Mouse (Mus musculus) WW6 (cell line): ENCODE results near the gene Apc2.
"Not testable (repeated sequence)": the region's sequence is repeated elsewhere in the genome, so short reads cannot be mapped to it uniquely, and the experiment has no call there.

Experiments used
- DNase-seq: peaks from one replicate; pipeline ENCODE4 v3.0.0-alpha.2; 2013; ENCODE audit warnings: low read depth, low spot score

Apc2 gene

DNA sequence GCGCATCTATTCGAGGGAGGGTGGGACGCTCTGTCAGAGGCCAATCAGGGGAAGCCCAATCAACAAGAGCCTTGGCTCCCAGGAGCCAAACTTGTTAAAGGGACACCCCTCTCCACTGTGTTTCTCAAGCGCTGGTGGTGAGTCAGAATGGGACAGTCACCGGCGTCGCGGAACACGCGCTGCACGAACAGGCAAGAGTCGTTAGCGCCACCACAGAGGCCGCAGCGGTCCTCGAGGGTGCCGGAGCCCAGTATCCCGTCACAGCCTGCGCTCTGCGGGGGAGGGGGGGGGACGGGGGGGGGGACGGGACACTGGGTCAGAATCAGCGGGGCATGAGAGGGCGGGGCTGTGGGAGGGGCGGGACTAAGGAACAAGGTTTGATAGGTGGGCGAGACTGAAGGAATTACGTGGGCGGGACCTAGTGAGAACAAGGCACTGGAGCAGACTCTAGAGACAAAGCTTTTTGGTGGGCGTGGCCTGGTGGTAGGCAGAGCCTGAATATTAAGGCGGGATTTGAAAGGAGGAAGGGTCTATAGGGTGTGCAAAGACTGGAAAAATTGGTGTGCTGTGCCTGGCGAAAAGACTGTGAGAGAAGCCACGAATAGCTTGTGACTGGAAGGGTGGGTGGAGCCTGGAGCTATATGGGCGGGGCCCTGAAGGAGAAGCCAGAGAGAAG lies 47.1 kb downstream of the Apc2 start:
- DNase-seq, result peak; percentile 67

DNA sequence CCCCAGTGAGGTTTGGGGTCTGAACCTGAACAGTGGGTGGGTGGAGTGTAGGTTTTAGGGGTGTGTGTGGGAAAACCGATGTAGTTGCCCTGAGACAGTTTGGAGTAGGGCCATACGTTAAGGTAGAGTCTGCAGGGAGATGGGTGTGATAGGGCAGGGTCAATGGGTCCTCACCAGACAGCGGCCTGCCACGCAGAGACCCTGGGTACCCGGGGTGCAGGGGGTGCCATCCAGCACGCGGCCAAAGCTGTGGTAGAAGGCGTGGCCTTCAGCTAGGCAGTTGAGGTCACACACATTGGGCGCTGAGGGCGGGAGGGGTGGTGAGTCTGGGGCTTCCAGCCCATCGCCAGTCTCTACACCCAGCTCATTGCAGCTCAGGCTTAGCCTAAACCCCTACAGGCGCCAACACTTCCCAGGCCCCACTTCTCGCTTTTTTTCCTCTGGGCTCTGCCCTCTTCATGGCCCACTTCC lies 47.7 kb downstream of the Apc2 start:
- DNase-seq, result no peak

DNA sequence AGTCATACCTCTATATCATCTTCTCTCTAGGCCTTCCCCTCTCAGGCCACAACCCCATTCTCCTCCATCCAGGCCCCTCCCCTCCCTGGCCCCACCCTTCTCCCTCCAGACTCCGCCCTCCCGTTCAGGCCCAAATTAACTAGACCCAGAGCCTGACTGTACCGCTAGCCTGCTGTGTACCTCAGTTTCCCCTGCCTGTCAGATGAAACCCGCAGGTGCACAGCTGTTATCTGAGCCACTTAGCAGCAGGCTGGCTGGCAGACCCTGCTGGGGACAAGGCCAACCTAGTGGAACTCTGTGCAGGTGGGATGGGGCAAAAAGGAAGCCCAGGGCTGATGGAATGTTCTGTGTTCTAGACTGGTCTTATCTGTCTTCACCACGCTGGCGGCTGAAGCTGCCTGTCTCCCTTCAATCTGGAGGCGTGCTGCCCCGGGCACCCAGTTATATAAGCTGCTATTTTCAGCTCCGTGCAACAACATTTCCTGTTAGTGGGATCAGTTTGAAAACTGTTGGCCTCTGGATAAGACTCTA lies 48.4 kb downstream of the Apc2 start:
- no peak for DNase-seq

DNA sequence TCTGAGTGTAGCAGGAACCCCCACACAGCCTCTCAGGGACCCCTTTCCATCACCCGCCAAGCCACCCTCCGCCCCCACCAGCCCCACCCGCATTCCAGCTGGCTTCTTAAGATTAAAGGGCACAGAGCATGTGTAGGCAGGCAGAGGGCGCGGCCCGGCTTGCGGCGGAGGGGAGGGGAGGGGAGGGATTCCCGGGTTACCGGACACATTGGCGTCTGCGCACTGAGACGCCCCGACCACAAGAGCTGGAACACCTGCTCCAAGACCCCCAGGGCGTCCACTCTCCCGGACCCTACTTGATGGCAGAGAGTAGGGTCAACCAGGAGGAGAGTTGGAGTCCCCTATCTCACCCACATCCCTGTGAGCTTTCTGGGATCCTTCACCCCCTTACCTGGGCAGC lies 49.3 kb downstream of the Apc2 start:
- DNase-seq, result no peak

- DNase-seq, result not testable (repeated sequence)
Observed at GRCm38 (mm10) chr10:80345929-80346328, 50.2 kb downstream of the Apc2 start.

DNA sequence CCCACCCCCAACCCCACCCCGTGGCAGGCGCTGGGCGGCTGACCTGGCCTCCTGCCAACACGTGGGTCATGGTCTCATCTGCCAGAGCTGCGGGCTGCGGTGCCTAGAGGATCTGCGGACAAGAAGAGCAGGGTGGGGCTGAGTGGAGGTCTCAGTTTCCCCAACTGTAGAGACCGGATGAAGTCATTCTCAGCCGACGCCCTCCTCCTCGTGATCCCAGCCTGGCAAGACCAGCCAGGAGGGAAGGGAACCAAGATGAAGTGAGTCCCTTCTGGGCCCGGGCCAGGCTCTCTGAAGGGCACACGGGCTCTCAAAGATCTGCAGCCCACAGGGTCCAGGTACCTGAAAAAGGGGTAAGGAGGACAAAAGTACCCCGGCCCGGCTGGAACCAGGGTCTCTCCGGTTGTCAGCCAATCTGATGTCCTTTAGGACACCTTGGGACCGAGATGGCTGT lies 51.8 kb downstream of the Apc2 start:
- DNase-seq, result no peak

DNA sequence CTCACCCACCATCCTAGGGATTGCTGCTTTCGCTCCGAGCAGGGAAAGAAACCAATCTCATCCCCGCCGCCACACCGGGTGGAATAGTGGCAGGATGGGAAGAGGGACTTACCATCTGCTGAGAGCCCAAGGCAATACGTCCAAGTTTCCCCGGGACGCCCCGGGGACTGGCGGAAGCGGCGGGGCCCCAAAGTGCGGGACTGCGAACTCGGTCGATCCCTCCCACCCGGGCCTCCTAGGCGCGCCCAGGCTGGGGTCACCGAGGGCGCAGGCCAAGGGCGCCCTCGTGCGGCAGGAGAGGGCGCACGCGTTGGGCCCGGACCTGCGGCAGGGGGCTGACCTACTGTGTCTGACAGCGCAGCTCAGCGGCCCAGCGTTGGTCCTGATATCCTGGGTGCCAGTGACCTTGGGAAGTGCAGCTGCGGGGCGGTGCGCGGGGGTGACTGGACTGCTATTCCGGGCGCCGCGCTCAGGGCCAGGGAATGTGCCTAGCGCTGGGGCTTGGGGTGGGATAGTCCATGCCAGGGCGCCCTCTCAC lies 52.5 kb downstream of the Apc2 start, which contains the start of gene Adamtsl5:
Gene Adamtsl5 (minus strand): TSS at position 169 of the 538 bp plus-strand sequence.
- no peak for DNase-seq

GRCm38 (mm10) chr10:80348981-80349380 lies 53.2 kb downstream of the Apc2 start:
- no peak for DNase-seq

GRCm38 (mm10) chr10:80350292-80350691 lies 54.5 kb downstream of the Apc2 start:
- peak; percentile 76 for DNase-seq

- DNase-seq, result no peak
Observed at GRCm38 (mm10) chr10:80351896-80352295, 56.1 kb downstream of the Apc2 start.

DNA sequence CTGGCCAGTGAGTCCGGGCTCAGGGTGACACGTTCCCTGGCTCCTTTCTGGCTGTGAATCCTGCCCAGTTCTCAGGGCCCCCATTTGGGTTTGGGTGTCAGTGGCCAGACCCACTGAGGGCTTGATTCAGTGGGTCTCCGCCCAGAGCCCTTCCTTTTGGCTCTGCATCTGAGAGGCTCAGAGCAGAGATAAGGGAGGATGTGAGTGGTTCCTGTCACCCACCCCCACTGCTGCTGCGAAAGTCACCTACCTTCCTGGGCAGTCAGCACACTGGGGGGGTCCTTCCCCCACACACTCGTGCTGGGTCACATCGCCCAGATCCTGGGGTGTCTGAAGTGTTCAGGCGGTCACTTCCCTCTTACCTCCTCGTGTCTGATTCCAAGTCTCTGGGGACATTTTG lies 57.0 kb downstream of the Apc2 start:
- no peak for DNase-seq

- no peak for DNase-seq
Observed at GRCm38 (mm10) chr10:80355431-80355830, 59.7 kb downstream of the Apc2 start.

- no peak for DNase-seq
Observed at GRCm38 (mm10) chr10:80356001-80356682, 60.4 kb downstream of the Apc2 start, which contains the start of gene Plk5. Gene Plk5, plus strand, starts transcription at chr10:80356459.

GRCm38 (mm10) chr10:80356737-80357136 lies 61.0 kb downstream of the Apc2 start:
- DNase-seq, result no peak

GRCm38 (mm10) chr10:80357336-80357735 lies 61.6 kb downstream of the Apc2 start:
- no peak for DNase-seq

DNA sequence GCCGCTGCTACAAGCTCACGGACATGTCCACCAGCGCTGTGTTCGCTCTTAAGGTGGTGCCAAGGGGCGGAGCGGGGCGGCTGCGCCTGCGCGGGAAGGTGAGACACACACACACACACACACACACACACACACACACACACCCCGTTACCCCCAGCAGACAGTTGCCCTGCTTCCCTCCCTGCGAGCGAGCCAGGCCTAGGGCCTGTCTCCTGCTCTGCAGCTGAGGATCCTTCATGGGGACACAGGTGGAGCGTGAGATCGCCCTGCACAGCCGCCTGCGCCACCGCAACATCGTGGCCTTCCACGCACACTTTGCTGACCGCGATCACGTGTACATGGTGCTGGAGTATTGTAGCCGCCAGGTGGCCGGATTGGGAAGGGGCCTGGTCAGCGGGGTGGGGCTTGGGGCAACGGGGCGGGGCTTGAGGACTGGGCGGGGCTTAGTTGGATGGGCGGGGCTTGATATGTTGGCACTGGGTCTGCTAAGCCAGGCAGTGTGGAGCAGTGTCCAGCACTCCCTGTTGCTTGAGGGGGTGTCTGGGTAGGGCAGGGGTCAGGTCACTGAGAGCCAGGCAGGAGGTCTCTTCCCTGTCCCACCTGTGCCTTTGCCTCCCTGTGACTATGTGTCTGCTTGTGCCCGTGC lies 62.3 kb downstream of the Apc2 start:
- no peak for DNase-seq

GRCm38 (mm10) chr10:80363734-80364133 lies 68.0 kb downstream of the Apc2 start:
- no peak for DNase-seq

DNA sequence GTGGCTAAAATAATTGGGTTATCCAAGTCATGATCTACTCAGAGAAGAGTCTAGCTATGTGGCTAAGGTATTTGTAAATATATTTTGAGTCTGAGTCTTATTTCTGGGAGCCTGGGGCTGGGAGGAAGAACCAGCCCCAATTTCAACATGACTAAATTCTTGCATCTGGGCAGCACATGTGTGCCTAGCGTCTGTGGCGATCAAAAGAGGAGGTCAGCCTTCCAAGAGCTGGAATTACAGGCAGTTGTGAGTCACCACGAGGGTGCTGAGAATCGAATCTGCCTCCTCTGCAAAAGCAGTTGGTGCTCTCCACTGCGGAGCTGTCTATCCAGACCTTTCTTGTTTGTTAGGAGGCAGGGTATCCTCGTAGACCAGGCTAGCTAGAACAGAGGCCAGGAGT lies 70.0 kb downstream of the Apc2 start:
- no peak for DNase-seq
